Mouse (Mus musculus) hindlimb bud, embryonic 11.5 days (tissue): ENCODE data around the gene Flywch1.

Source experiments
- DNase-seq: peaks from one replicate; pipeline ENCODE4 v3.0.0-alpha.2; 2012; ENCODE audit warnings: low read depth, low spot score; ENCODE audit errors: extremely low spot score

Flywch1 gene

GRCm38 (mm10) chr17:23771284-23772218 is at the start of gene Flywch1:
Gene Flywch1, minus strand, starts transcription at chr17:23771602.
- DNase-seq: peak; percentile 94

GRCm38 (mm10) chr17:23820731-23821130 is 49.3 kb upstream of the Flywch1 start:
- no peak for DNase-seq

GRCm38 (mm10) chr17:23819235-23819634 is 47.8 kb upstream of the Flywch1 start:
- no peak for DNase-seq

- DNase-seq: no peak
Observed at GRCm38 (mm10) chr17:23818579-23818978, 47.2 kb upstream of the Flywch1 start.

- no peak for DNase-seq
Observed at GRCm38 (mm10) chr17:23815641-23816040, 44.2 kb upstream of the Flywch1 start.

- DNase-seq: no peak
Observed at GRCm38 (mm10) chr17:23807918-23808317, 36.5 kb upstream of the Flywch1 start.

GRCm38 (mm10) chr17:23806867-23807266 is 35.5 kb upstream of the Flywch1 start:
- DNase-seq: no peak

GRCm38 (mm10) chr17:23804426-23805085 is 33.2 kb upstream of the Flywch1 start:
- no peak for DNase-seq

- no peak for DNase-seq
Observed at GRCm38 (mm10) chr17:23803366-23804041, 32.1 kb upstream of the Flywch1 start.

- DNase-seq: peak; percentile 96
Observed at GRCm38 (mm10) chr17:23802746-23803365, 31.5 kb upstream of the Flywch1 start.

GRCm38 (mm10) chr17:23801627-23802026 is 30.2 kb upstream of the Flywch1 start:
- DNase-seq: no peak

GRCm38 (mm10) chr17:23797316-23797715 is 25.9 kb upstream of the Flywch1 start:
- DNase-seq: no peak

GRCm38 (mm10) chr17:23795323-23795722 is 23.9 kb upstream of the Flywch1 start:
- no peak for DNase-seq

- DNase-seq: no peak
Observed at GRCm38 (mm10) chr17:23791079-23791357, 19.6 kb upstream of the Flywch1 start.

GRCm38 (mm10) chr17:23790269-23791078 is 19.1 kb upstream of the Flywch1 start, which contains the start of gene Srrm2:
Gene Srrm2, plus strand, starts transcription at chr17:23790532.
- no peak for DNase-seq

- DNase-seq: no peak
Observed at GRCm38 (mm10) chr17:23789749-23790268, 18.4 kb upstream of the Flywch1 start.

- DNase-seq: no peak
Observed at GRCm38 (mm10) chr17:23788973-23789372, 17.6 kb upstream of the Flywch1 start.

GRCm38 (mm10) chr17:23786510-23786931 is 15.1 kb upstream of the Flywch1 start:
- no peak for DNase-seq

- no peak for DNase-seq
Observed at GRCm38 (mm10) chr17:23785561-23786471, 14.4 kb upstream of the Flywch1 start, which contains the start of gene Flywch2. Gene Flywch2, minus strand, starts transcription at chr17:23786081.
